Mouse (Mus musculus) heart, postnatal 0 days (tissue): ENCODE measurements around the gene F2.
"Not testable (repeated sequence)": the region's sequence is repeated elsewhere in the genome, so short reads cannot be mapped to it uniquely, and the experiment has no call there.

Experiments used
- CTCF ChIP-seq: IDR thresholded peaks from 2 replicates; pipeline ENCODE4 v1.5.1; 2016; ENCODE audit warnings: antibody characterized with exemption, control low read depth, low read depth
- EP300 ChIP-seq: IDR thresholded peaks from 2 replicates; pipeline ENCODE4 v1.6.1; 2016; ENCODE audit warnings: antibody characterized with exemption, low read depth

- TF ChIP-seq CTCF, EP300: not testable (repeated sequence)
Observed at GRCm38 (mm10) chr2:91623366-91623765, 12.8 kb downstream of the F2 start.
